Mouse (Mus musculus): Measurements from ENCODE around the gene Rbms2. TPM values are rescaled to one million over a fixed set of nuclear protein-coding genes. Genes with fewer than 3 reads are reported as not detected.
"Not testable (repeated sequence)": the region's sequence is repeated elsewhere in the genome, so short reads cannot be mapped to it uniquely, and the experiment has no call there.

Gene Rbms2
- 2.2 to 23.9 TPM (median 6.5 TPM) in 3 replicates for total RNA-seq (2017)

GRCm38 (mm10) chr10:128179989-128180388 is at the start of gene Rbms2:
Rbms2 (minus strand) TSS chr10:128180297.
- no peak for ATAC-seq (replicated peaks; ENCODE audit: insufficient number of reproducible peaks, low FRiP score, low TSS enrichment, poor library complexity, severe bottlenecking)

DNA sequence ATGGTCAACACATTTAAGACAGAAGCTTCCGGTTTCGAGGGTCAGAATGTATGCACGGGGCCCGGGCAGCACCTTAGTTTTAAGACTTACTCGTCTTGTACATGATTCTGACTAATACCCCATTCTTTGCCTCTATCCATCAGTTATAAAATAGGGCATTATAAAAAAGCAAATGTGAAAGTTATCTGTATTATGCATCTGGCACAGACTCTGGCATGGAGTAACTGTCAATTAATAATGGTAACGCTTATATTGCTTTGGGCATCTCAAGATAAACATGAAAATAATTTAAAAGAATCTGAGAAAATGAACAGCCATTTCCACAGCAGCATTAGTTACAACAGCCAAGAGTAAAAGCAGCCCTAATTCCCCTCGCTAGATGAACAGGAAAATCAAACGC is 47.9 kb upstream of the Rbms2 start:
- no peak for ATAC-seq (replicated peaks; ENCODE audit: insufficient number of reproducible peaks, low FRiP score, low TSS enrichment, poor library complexity, severe bottlenecking)

- ATAC-seq (replicated peaks; ENCODE audit: insufficient number of reproducible peaks, low FRiP score, low TSS enrichment, poor library complexity, severe bottlenecking), result no peak
Measured at GRCm38 (mm10) chr10:128227592-128227991, 47.5 kb upstream of the Rbms2 start.

DNA sequence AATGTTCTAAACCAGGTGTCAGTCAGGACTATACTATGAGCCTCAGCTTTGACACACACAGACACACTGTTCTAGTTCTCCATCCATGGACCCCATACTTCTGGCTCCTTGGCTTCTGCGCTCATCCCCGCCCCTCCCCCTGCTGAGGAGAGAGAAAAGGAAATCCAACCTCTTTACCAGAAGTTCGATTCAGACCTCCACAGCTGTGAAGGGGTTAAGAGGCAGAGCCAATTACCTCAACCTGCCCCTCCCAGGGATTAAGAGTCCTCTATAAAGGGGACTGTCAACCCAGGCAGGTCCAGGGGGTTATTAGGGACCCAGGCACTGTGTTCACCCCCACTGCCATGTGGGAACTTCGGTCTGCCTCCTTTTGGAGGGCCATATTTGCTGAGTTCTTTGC is 45.4 kb upstream of the Rbms2 start, which contains the start of gene Mip:
TSS of gene Mip (plus strand) at position 301 of the 400 bp plus-strand sequence.
- no peak for ATAC-seq (replicated peaks; ENCODE audit: insufficient number of reproducible peaks, low FRiP score, low TSS enrichment, poor library complexity, severe bottlenecking)

DNA sequence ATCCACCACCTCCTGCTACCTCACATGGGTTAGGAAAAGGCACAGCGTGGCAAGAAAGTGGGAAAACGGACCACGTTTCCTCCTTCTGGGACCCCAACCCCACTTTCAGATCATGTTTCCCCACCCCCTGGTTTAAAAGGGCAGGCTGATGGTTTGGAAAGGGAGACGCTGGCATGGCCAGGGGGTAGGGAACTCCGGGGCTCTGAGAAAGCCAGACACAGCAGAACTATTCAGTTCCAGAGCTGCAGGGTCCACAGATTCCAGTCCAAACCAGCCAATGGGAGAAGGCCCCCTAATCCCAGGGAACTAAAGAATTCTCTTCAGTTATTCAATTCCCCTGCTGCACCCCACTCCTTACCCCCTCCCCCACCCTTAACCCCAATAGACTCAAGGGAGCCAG is 45.0 kb upstream of the Rbms2 start:
- ATAC-seq (replicated peaks; ENCODE audit: insufficient number of reproducible peaks, low FRiP score, low TSS enrichment, poor library complexity, severe bottlenecking), result no peak

DNA sequence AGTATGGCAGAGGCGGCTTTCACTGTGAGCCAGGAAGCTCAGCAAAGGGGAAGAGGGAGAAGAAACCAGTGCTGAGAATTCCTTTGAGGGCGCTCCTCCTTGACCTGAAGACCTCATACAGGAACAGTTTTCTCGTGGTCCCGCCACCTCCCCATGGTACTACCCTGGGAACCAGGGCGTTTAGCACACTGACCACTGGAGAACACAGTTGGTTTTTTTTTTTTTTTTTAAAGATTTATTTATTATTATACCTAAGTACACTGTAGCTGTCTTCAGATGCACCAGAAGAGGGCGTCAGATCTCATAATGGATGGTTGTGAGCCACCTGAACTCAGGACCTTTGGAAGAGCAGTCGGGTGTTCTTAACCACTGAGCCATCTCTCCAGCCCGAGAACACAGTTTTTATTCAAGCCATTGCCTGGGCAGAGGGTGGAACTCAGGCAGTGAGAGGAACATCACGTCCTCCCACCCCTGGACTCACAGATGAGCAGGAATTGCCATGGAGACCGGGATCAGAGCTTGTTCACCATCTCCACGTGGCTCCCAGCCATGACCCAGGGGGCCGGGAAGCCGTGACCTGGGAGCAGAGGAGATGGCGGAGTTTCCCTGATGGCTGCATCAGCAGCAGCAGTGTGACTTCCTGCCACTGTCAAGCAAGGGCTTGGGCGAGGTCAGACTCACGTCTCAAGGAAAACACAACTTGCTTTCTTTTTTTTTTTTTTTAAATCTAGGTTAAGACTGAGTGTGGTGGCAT is 41.6 kb upstream of the Rbms2 start:
- no peak for ATAC-seq (replicated peaks; ENCODE audit: insufficient number of reproducible peaks, low FRiP score, low TSS enrichment, poor library complexity, severe bottlenecking)

- no peak for ATAC-seq (replicated peaks; ENCODE audit: insufficient number of reproducible peaks, low FRiP score, low TSS enrichment, poor library complexity, severe bottlenecking)
Measured at GRCm38 (mm10) chr10:128218387-128219117, 38.5 kb upstream of the Rbms2 start.

GRCm38 (mm10) chr10:128214981-128215380 is 34.9 kb upstream of the Rbms2 start:
- ATAC-seq (replicated peaks; ENCODE audit: insufficient number of reproducible peaks, low FRiP score, low TSS enrichment, poor library complexity, severe bottlenecking), result no peak

GRCm38 (mm10) chr10:128214112-128214511 is 34.0 kb upstream of the Rbms2 start:
- ATAC-seq (replicated peaks; ENCODE audit: insufficient number of reproducible peaks, low FRiP score, low TSS enrichment, poor library complexity, severe bottlenecking), result not testable (repeated sequence)

DNA sequence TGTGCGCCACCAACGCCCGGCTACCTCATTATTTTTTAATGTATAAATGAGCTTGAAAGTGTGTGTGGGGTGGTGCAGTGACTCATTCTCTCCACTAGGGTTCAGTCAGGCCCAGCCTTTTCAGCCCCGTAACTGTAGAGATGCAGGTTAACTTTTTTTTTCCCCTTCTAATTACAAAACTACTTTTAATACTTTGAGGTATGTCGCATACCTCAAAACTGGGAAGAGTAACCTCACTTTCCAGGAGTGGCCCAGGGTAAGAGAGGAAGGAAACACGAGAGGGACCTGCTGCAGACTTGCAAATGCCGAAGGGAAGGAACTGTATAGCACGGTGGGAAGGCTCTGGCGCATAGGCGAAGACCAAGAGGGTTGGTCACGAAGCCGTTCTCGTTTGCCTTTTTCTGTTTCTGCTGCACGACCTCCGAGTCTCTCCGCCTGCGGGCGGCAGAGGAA is 32.8 kb upstream of the Rbms2 start:
- ATAC-seq (replicated peaks; ENCODE audit: insufficient number of reproducible peaks, low FRiP score, low TSS enrichment, poor library complexity, severe bottlenecking), result peak; percentile 70

GRCm38 (mm10) chr10:128212148-128212547 is 32.1 kb upstream of the Rbms2 start:
- ATAC-seq (replicated peaks; ENCODE audit: insufficient number of reproducible peaks, low FRiP score, low TSS enrichment, poor library complexity, severe bottlenecking), result no peak

- ATAC-seq (replicated peaks; ENCODE audit: insufficient number of reproducible peaks, low FRiP score, low TSS enrichment, poor library complexity, severe bottlenecking), result peak; percentile 96
Measured at GRCm38 (mm10) chr10:128211390-128212108, 31.5 kb upstream of the Rbms2 start, which contains the start of gene Spryd4. Spryd4 (minus strand) TSS chr10:128211807.

GRCm38 (mm10) chr10:128210954-128211353 is 30.9 kb upstream of the Rbms2 start:
- ATAC-seq (replicated peaks; ENCODE audit: insufficient number of reproducible peaks, low FRiP score, low TSS enrichment, poor library complexity, severe bottlenecking), result 0 out of 2 replicates have a peak, but pooled peaks have one; percentile 19

- ATAC-seq (replicated peaks; ENCODE audit: insufficient number of reproducible peaks, low FRiP score, low TSS enrichment, poor library complexity, severe bottlenecking), result no peak
Measured at GRCm38 (mm10) chr10:128210131-128210530, 30.0 kb upstream of the Rbms2 start.

DNA sequence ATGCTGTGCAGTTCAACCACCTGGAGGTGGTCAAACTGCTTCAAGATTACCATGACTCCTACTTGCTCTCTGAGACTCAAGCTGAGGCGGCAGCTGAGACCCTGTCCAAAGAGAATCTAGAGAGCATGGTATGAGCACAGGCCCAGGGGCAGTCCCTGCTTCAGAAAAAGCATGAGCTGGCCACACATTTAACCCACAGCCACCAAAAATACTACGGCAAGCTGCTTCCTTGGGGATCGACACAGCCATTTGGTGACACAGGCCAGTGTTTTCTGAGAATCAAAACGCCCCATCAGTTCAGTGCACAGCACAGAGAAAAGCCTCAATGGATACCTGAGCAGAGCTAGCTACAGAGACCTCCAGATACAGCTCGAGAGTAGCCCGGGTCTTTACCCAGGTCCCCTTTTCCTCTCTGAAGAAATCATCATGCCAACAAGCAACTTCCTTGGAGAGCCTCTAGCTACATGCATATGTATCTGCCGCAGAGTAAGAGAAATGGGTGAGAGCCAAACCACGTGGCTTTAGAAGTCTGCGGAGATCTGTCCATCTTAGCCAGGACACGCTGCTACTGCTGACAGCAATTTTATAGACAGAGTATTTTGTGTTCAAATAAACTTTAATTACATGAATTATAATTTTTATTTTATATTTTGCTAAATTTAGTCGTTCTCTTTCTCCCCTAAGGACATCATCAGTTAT is 29.4 kb upstream of the Rbms2 start:
- ATAC-seq (replicated peaks; ENCODE audit: insufficient number of reproducible peaks, low FRiP score, low TSS enrichment, poor library complexity, severe bottlenecking), result no peak

DNA sequence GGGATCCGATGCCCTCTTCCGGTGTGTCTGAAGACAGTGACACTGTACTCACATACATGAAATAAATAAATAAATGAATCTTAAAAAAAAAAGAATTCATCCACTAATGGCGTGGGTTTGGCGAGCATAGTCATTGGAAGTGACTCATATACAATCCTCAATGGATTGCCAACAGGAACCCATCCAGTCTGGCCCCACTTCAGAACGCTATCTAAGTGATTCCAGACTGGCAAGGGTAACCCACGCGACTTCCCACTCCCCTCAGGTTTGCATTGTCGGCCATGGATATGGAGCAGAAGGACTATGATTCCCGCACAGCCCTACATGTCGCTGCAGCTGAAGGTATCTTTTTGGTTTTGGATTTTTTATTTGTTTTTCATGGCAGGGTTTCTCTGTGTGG is 28.2 kb upstream of the Rbms2 start:
- no peak for ATAC-seq (replicated peaks; ENCODE audit: insufficient number of reproducible peaks, low FRiP score, low TSS enrichment, poor library complexity, severe bottlenecking)

- no peak for ATAC-seq (replicated peaks; ENCODE audit: insufficient number of reproducible peaks, low FRiP score, low TSS enrichment, poor library complexity, severe bottlenecking)
Measured at GRCm38 (mm10) chr10:128204941-128205340, 24.8 kb upstream of the Rbms2 start.

DNA sequence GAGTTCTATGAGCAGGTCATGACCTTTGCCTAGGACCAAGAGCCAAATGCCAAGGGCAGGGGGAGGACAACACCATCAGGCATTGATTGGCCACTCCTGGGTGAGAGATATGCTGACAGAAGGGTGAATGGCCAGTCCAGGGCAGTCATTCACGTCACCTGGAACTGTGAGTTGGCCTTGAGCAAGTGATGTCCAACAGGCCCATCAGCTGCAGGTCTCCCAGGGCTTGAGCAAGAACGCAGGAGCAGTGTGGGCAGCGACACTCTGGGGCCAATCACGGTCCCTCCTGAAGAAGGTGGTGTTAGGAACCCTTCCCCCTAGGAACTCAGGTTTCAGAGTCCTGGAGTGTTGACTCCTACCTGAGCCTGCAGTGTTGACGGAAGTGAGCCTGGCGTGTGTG is 21.8 kb upstream of the Rbms2 start:
- ATAC-seq (replicated peaks; ENCODE audit: insufficient number of reproducible peaks, low FRiP score, low TSS enrichment, poor library complexity, severe bottlenecking), result 0 out of 2 replicates have a peak, but pooled peaks have one; percentile 19

Measured in monocyte, adult 5-6 weeks (primary cell).